Mouse (Mus musculus): Measurements from ENCODE around the gene Cd52. TPM values are rescaled to one million over a fixed set of nuclear protein-coding genes. Genes with fewer than 3 reads are reported as not detected.
A peak's percentile ranks its signal among the peaks of the same experiment; 100 is the strongest.

The Cd52 gene
- polyA plus RNA-seq, 1 experiment from 2014 or later: 2.5 TPM

DNA sequence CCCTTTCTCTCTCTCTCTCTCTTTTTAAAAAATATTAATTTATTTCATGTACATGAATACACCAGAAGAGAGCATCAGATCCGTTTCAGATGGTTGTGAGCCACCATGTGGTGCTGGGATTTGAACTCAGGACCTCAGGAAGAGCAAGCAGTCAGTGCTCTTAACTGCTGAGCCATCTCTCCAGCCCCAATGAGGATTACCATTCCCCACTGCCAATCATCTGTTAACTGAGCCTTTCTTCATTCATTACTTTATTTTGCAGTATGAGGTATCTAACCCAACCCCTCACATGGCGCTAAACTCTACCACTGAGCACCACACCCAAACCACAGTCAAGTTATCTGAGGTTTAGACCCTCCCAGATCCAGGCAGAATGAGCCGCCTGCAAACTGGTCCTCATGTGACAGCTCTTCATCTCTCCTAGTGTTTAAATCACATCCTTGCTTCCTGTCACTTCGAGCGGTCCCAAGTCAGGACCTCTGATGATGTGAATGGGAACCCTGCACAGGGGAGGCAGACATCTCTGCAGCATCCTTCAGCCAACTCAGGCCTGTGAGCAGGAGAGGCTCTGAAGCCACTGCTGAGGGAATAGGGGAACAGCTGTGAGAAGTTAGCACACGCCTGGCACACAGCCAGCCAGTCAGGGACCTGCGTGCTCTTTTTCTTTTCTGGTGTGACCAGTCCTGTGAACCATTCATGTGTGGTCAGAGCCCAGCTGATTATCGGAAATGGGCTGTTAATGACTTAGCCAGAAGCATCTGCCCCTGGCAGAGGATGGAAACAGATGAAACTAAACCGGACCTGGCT lies 53.4 kb downstream of the Cd52 start:
- ATAC-seq (replicated peaks; ENCODE audit: low FRiP score): no peak
- no peak overlapping the region for H3K27ac ChIP-seq (ENCODE audit: low read depth, low read length)

DNA sequence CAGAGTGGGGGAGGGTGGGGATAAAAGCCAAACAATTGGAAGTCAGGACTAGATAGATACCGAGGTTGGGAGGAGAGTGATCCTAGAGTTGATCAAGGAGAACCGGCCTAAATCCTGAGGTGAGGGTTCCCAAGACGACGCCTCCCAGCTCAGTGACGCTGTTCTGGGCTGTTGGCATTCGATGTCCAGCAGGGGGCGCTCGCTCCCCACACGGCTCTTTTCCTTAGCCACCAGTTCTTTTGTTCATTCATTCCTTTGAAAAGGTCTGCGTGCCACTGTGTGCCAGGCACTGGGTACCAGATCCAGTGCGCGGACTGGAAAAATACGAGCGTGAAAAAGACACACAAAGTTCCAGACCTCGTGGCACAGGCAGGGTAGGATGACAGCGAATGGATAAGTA lies 58.9 kb downstream of the Cd52 start:
- no peak overlapping the region for H3K9ac ChIP-seq (ENCODE audit: low read length)
- 0 out of 2 replicates have a peak overlapping the region, but pooled peaks have one; percentile 26 for H3K4me2 ChIP-seq (ENCODE audit: low read depth, low read length, severe bottlenecking)
- H3K27ac ChIP-seq (ENCODE audit: low read depth, low read length): no peak overlapping the region
- peak; percentile 94 for DNase-seq (ENCODE audit: low spot score)
- no peaks in the 10 kb centered on the region for H3K27me3 ChIP-seq (ENCODE audit: control insufficient read depth, insufficient read depth, low read length)
- no peak overlapping the region for H3K4me3 ChIP-seq (ENCODE audit: low read depth, low read length)
- 4% methylated on average over 16 of the region's 16 CpGs for WGBS
- no peaks in the 10 kb centered on the region for H3K9me3 ChIP-seq (ENCODE audit: control insufficient read depth, low read length)
- no peaks in the 10 kb centered on the region for H3K36me3 ChIP-seq (ENCODE audit: control insufficient read depth, insufficient read depth, low read length)
- no peaks in the 10 kb centered on the region for H3K4me1 ChIP-seq (replicated peaks; ENCODE audit: control insufficient read depth, insufficient read depth, low read length)
- 0 out of 2 replicates have a peak, but pooled peaks have one; percentile 15 for ATAC-seq (replicated peaks; ENCODE audit: low FRiP score)

More for the DNA sequence above, 53.4 kb downstream of the Cd52 start:
- no peak overlapping the region for H3K9ac ChIP-seq (ENCODE audit: low read length)
- H3K9me3 ChIP-seq (ENCODE audit: control insufficient read depth, low read length): no peaks in the 10 kb centered on the region
- H3K27me3 ChIP-seq (ENCODE audit: control insufficient read depth, insufficient read depth, low read length): no peaks in the 10 kb centered on the region
- no peak overlapping the region for H3K4me2 ChIP-seq (ENCODE audit: low read depth, low read length, severe bottlenecking)
- no peaks in the 10 kb centered on the region; the same call in 1 of the 2 replicates for H3K4me1 ChIP-seq (replicated peaks; ENCODE audit: control insufficient read depth, insufficient read depth, low read length)
- no peak for DNase-seq (ENCODE audit: low spot score)
- 68% methylated on average over 9 of the region's 9 CpGs for WGBS
- H3K36me3 ChIP-seq (ENCODE audit: control insufficient read depth, insufficient read depth, low read length): no peaks in the 10 kb centered on the region
- H3K4me3 ChIP-seq (ENCODE audit: low read depth, low read length): no peak overlapping the region

Other genes starting within 250 kb of the Cd52 start
- gene Rps6ka1, start 207.3 kb downstream of the Cd52 start, polyA plus RNA-seq (2014; fragmentation: Nextera tagmentation; extraction: Ambion mirVana): 31.5 and 32.2 TPM in 2 replicates
- gene Hmgn2, start 126.4 kb downstream of the Cd52 start, polyA plus RNA-seq (2014; fragmentation: Nextera tagmentation; extraction: Ambion mirVana): 4,212 and 4,469 TPM in 2 replicates
- gene Dhdds, start 94.2 kb downstream of the Cd52 start, polyA plus RNA-seq (2014; fragmentation: Nextera tagmentation; extraction: Ambion mirVana): 41.9 and 46.5 TPM in 2 replicates
- gene Lin28a, start 76.2 kb downstream of the Cd52 start, polyA plus RNA-seq (2014; fragmentation: Nextera tagmentation; extraction: Ambion mirVana): 1.6 and 2.3 TPM in 2 replicates
- not detected in 2 replicates for gene Zfp683, start 41.2 kb downstream of the Cd52 start, polyA plus RNA-seq (2014; fragmentation: Nextera tagmentation; extraction: Ambion mirVana)
- gene Crybg2, start 34.3 kb downstream of the Cd52 start, polyA plus RNA-seq (2014; fragmentation: Nextera tagmentation; extraction: Ambion mirVana): 1.9 and 2.5 TPM in 2 replicates
- 6.6 and 7.0 TPM in 2 replicates for gene Ubxn11, start 7.5 kb upstream of the Cd52 start, polyA plus RNA-seq (2014; fragmentation: Nextera tagmentation; extraction: Ambion mirVana)
- 264 and 278 TPM in 2 replicates for gene Sh3bgrl3, start 33.7 kb upstream of the Cd52 start, polyA plus RNA-seq (2014; fragmentation: Nextera tagmentation; extraction: Ambion mirVana)
- 30.1 and 33.8 TPM in 2 replicates for gene Cep85, start 92.0 kb upstream of the Cd52 start, polyA plus RNA-seq (2014; fragmentation: Nextera tagmentation; extraction: Ambion mirVana)
- not detected in 2 replicates for gene Gm7534, start 107.9 kb upstream of the Cd52 start, polyA plus RNA-seq (2014; fragmentation: Nextera tagmentation; extraction: Ambion mirVana)
- gene Catsper4, start 132.3 kb upstream of the Cd52 start, polyA plus RNA-seq (2014; fragmentation: Nextera tagmentation; extraction: Ambion mirVana): not detected in 2 replicates
- gene Cnksr1, start 143.3 kb upstream of the Cd52 start, polyA plus RNA-seq (2014; fragmentation: Nextera tagmentation; extraction: Ambion mirVana): 0.24 and 0.45 TPM in 2 replicates
- 0.64 and 0.77 TPM in 2 replicates for gene E130218I03Rik, start 148.6 kb upstream of the Cd52 start, polyA plus RNA-seq (2014; fragmentation: Nextera tagmentation; extraction: Ambion mirVana)
- gene Zfp593, start 150.5 kb upstream of the Cd52 start, polyA plus RNA-seq (2014; fragmentation: Nextera tagmentation; extraction: Ambion mirVana): 17.8 and 18.0 TPM in 2 replicates
- gene Gm30191, start 151.9 kb upstream of the Cd52 start, polyA plus RNA-seq (2014; fragmentation: Nextera tagmentation; extraction: Ambion mirVana): 0.63 TPM in 1 of 2 replicates, not detected in the other
- gene Grrp1, start 159.0 kb upstream of the Cd52 start, polyA plus RNA-seq (2014; fragmentation: Nextera tagmentation; extraction: Ambion mirVana): 4.8 and 5.2 TPM in 2 replicates
- gene Pdik1l, start 192.8 kb upstream of the Cd52 start, polyA plus RNA-seq (2014; fragmentation: Nextera tagmentation; extraction: Ambion mirVana): 26.7 and 31.2 TPM in 2 replicates
- 0.13 TPM in 1 of 2 replicates, not detected in the other for gene Trim63, start 220.0 kb upstream of the Cd52 start, polyA plus RNA-seq (2014; fragmentation: Nextera tagmentation; extraction: Ambion mirVana)
- not detected in 2 replicates for gene Slc30a2, start 248.1 kb upstream of the Cd52 start, polyA plus RNA-seq (2014; fragmentation: Nextera tagmentation; extraction: Ambion mirVana)